Mouse (Mus musculus): ENCODE measurements around the gene En2. TPM values are rescaled to one million over a fixed set of nuclear protein-coding genes. Genes with fewer than 3 reads are reported as not detected.

The En2 gene
- total RNA-seq, 1 experiment from 2014 or later: 0.24 TPM

Other genes with a start within 250 kb of the En2 start
- gene Insig1, start 94.3 kb upstream of the En2 start, total RNA-seq (2021): 164 and 170 TPM in 2 replicates
- gene Cnpy1, start 80.1 kb downstream of the En2 start, total RNA-seq (2021): not detected in 2 replicates
- 43.4 and 54.4 TPM in 2 replicates for gene Rbm33, start 151.4 kb downstream of the En2 start, total RNA-seq (2021)

Measured in adrenal gland, postnatal 25 days (tissue).